Mouse (Mus musculus) myocyte (in vitro differentiated cells): Measurements from ENCODE around the gene Gnb4.

ENCODE experiments used
- POLR2A ChIP-seq: IDR thresholded peaks from one replicate; pipeline ENCODE4 v1.6.1; 2011; ENCODE audit warnings: low read depth, mild to moderate bottlenecking, control low read depth, moderate library complexity; ENCODE audit not compliant: insufficient read length
- USF1 ChIP-seq: IDR thresholded peaks from one replicate; pipeline ENCODE4 v1.6.1; 2011; ENCODE audit warnings: low read depth, mild to moderate bottlenecking, control low read depth, moderate library complexity

- TF ChIP-seq POLR2A (no peak), USF1 (no peak)
Measured at GRCm38 (mm10) chr3:32609233-32609632, 7.2 kb downstream of the Gnb4 start.
